Mouse (Mus musculus) erythroblast, embryonic 14.5 days (primary cell): ENCODE measurements around the gene Nfkbie.

Source experiments
- GATA1 ChIP-seq: IDR thresholded peaks from 2 replicates; pipeline ENCODE4 v1.6.1; 2012; ENCODE audit warnings: low read length, inconsistent platforms, mixed read lengths
- TAL1 ChIP-seq: IDR thresholded peaks from 3 replicates; pipeline ENCODE4 v1.6.1; 2012; ENCODE audit warnings: low read length, inconsistent platforms, mixed read lengths

DNA sequence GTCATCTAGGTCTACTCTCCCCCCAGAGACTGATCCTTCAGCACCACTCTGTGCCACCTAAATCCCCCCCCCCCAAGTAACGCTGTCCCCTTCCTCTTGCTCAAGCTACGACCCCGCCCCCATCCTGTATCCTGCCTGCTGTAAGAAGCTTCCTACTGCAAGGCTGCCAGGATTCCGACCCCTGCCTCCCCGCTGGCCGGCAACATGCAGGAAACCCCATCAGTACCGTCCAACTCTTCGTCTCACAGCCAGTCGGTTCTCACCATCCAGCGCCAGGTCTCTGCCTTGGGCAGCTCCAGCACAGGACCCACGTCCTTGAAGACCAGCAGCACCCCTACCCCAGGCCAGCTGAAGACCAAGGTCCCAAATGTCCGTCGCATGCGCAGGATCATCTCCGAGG, 22.6 kb upstream of the Nfkbie start:
- TF ChIP-seq GATA1 (no peak), TAL1 (no peak)
